Mouse (Mus musculus): ENCODE data around the gene Gm20521. TPM values are rescaled to one million over a fixed set of nuclear protein-coding genes. Genes with fewer than 3 reads are reported as not detected.

The Gm20521 gene
- not detected in 2 replicates for polyA plus RNA-seq (2012; ENCODE audit: insufficient read depth, insufficient read length, missing spikeins)

DNA sequence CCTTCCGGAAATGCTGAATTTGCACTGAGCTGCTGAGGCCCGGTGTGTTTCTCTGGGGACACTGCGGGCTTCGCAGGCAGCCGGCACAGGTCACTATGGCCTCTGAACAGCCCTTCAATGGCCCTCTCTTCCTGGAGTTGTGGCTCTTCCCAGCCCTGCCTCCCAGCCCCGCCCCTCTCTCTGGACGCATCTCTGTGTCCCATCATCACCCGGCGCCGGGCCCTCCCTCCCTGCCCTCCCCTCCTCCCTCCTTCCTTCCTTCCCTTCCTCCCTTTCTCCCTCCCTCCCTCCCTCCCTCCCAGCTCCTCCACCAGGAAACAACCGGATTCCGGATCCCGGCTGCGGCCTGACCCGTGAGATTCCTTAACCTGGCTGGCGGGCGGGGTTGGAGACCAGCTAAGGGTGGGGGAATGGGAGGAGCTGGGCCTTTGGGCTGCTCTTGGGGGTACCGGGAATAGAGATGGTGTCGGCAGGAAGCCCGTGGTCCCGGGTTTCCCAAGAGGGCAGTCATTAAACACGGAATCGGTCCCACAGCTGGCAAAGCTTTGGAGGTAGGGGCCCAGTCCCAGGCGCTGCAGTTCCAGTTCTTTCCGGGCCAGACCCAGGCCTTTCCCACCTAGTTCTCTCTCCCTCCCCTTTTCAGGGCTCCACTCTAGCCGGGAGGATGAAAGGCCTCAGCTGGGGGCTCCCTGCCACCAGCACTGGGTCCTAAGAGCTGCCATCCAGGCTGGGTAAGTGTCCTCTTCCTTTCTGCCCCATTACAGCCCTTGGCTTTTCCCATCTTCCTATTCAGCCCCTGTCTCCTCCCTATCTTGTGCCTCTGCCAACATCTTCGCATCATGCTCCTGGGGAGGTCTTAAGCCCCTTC is at the start of gene Gm20521, which contains the start of gene Bcl2l2:
Gene Gm20521 (plus strand): TSS at position 288 of the 868 bp plus-strand sequence.
Gene Bcl2l2 (plus strand): TSS at position 224 of the 868 bp plus-strand sequence.
- peak within 1 kb of the TSS; percentile 59 for H3K27ac ChIP-seq (ENCODE audit: insufficient read depth, low read depth, low read length)
- peaks cover 7% of the 10 kb centered on the region; the same call in 1 of the 2 replicates for H3K4me1 ChIP-seq (ENCODE audit: control insufficient read depth, insufficient read depth, low read length)
- peak within 1 kb of the TSS; percentile 67 for H3K4me3 ChIP-seq (ENCODE audit: insufficient read depth, low read length)
- TF ChIP-seq CTCF (IDR thresholded peaks at IDR 0.05; ENCODE audit: low read depth, low read length) (no peak), POLR2A (IDR thresholded peaks at IDR 0.05; ENCODE audit: borderline replicate concordance, low read depth, low read length) (peak; percentile 93)

GRCm38 (mm10) chr14:54843461-54843860 is 39.8 kb upstream of the Gm20521 start:
- Histone ChIP-seq H3K27ac (ENCODE audit: insufficient read depth, low read depth, low read length) (no peak overlapping the region), H3K4me1 (ENCODE audit: control insufficient read depth, insufficient read depth, low read length) (peaks cover 2% of the 10 kb centered on the region; the same call in 1 of the 2 replicates), H3K4me3 (ENCODE audit: insufficient read depth, low read length) (no peak overlapping the region)
- TF ChIP-seq POLR2A (IDR thresholded peaks at IDR 0.05; ENCODE audit: borderline replicate concordance, low read depth, low read length) (no peak), CTCF (IDR thresholded peaks at IDR 0.05; ENCODE audit: low read depth, low read length) (no peak)

GRCm38 (mm10) chr14:54855726-54856125 is 27.5 kb upstream of the Gm20521 start:
- no peak overlapping the region for H3K4me3 ChIP-seq (ENCODE audit: insufficient read depth, low read length)
- TF ChIP-seq POLR2A (IDR thresholded peaks at IDR 0.05; ENCODE audit: borderline replicate concordance, low read depth, low read length), result no peak
- no peak for TF ChIP-seq CTCF (IDR thresholded peaks at IDR 0.05; ENCODE audit: low read depth, low read length)
- H3K27ac ChIP-seq (ENCODE audit: insufficient read depth, low read depth, low read length), result no peak overlapping the region
- H3K4me1 ChIP-seq (ENCODE audit: control insufficient read depth, insufficient read depth, low read length), result no peaks in the 10 kb centered on the region

- Histone ChIP-seq H3K27ac (ENCODE audit: insufficient read depth, low read depth, low read length) (no peak overlapping the region), H3K4me1 (ENCODE audit: control insufficient read depth, insufficient read depth, low read length) (no peaks in the 10 kb centered on the region), H3K4me3 (ENCODE audit: insufficient read depth, low read length) (no peak overlapping the region)
- TF ChIP-seq POLR2A (IDR thresholded peaks at IDR 0.05; ENCODE audit: borderline replicate concordance, low read depth, low read length), result no peak
- TF ChIP-seq CTCF (IDR thresholded peaks at IDR 0.05; ENCODE audit: low read depth, low read length), result no peak
These were observed 26.5 kb upstream of the Gm20521 start for GRCm38 (mm10) chr14:54856703-54857102.

DNA sequence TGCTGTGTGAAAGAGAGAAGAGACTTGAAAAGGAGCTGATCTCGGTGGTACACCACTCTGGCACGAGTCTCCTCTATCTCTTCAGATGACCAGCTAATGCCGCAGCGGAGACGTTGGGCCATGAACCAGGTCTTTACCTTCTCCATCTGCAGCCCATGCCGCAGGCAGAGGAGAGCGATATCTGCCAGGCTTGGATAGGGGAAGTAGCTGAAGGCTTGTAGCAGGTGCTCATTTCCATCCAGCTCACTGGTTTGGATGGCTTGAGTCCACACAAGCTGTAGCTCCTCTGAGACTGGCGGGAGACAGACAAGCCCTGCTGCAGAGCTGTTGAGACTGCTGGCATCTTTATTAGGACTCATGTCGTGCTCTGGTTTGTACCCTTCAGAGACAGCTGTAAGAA is 25.4 kb upstream of the Gm20521 start:
- H3K27ac ChIP-seq (ENCODE audit: insufficient read depth, low read depth, low read length), result no peak overlapping the region
- H3K4me3 ChIP-seq (ENCODE audit: insufficient read depth, low read length), result no peak overlapping the region
- H3K4me1 ChIP-seq (ENCODE audit: control insufficient read depth, insufficient read depth, low read length), result no peaks in the 10 kb centered on the region
- TF ChIP-seq CTCF (IDR thresholded peaks at IDR 0.05; ENCODE audit: low read depth, low read length) (no peak), POLR2A (IDR thresholded peaks at IDR 0.05; ENCODE audit: borderline replicate concordance, low read depth, low read length) (no peak)

DNA sequence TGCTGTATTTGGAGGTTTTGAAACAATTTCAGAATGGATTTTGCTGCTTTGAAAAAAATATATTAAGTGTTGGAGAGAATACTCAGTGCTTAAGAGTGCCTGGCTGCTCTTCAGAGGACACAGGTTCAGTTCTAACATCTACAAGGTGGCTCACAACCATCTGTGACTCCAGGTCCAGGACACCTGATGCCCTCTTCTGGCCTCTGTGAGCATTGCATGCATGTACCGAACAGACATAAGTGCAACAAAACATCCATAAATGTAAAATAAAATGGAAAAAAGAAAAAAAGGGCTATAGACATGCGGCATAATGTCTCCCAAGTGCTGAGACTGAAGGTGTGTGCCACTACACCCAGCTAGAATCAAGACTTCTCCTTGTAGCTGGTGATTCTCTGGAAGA is 22.7 kb upstream of the Gm20521 start:
- Histone ChIP-seq H3K4me1 (ENCODE audit: control insufficient read depth, insufficient read depth, low read length) (peaks cover 2% of the 10 kb centered on the region; the same call in 1 of the 2 replicates), H3K27ac (ENCODE audit: insufficient read depth, low read depth, low read length) (no peak overlapping the region), H3K4me3 (ENCODE audit: insufficient read depth, low read length) (no peak overlapping the region)
- peak; percentile 23; the same call in 1 of the 2 replicates for TF ChIP-seq CTCF (IDR thresholded peaks at IDR 0.05; ENCODE audit: low read depth, low read length)
- TF ChIP-seq POLR2A (IDR thresholded peaks at IDR 0.05; ENCODE audit: borderline replicate concordance, low read depth, low read length), result no peak

GRCm38 (mm10) chr14:54863501-54864312 is 19.5 kb upstream of the Gm20521 start:
- peak overlapping the region; percentile 20 for H3K27ac ChIP-seq (ENCODE audit: insufficient read depth, low read depth, low read length)

DNA sequence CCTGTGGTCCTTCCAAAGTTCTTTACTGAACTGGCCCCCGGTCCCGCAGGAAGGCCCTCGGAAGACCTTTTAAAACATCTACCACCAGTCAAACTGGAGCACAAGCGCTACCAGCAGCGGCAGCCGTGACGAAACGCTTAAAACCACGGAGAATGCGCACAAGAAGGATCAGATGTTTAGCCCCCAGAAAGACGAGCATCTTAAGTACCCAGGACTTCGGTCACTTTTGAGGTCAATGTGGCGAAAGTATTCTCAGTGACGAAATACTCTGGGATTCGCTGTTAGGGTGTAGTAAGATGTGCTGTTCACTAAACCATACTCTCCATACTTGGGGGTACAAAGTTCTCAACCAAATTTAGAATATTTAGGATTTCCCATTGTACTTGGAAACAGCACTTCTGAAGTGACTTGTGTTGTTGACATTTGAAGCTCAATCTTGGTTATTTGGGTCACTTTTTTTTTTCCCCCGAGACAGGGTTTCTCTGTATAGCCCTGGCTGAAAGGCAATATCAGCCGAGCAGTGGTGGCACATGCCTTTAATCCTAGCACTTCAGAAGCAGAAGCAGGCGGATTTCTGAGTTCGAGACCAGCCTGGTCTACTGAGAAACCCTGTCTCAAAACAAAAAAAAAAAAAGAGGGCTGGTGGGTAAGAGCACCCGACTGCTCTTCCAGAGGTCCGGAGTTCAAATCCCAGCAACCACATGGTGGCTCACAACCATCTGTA is 18.8 kb upstream of the Gm20521 start:
- Histone ChIP-seq H3K27ac (ENCODE audit: insufficient read depth, low read depth, low read length) (no peak overlapping the region), H3K4me1 (ENCODE audit: control insufficient read depth, insufficient read depth, low read length) (peaks cover 6% of the 10 kb centered on the region), H3K4me3 (ENCODE audit: insufficient read depth, low read length) (peak overlapping the region; percentile 70)
- TF ChIP-seq CTCF (IDR thresholded peaks at IDR 0.05; ENCODE audit: low read depth, low read length) (no peak), POLR2A (IDR thresholded peaks at IDR 0.05; ENCODE audit: borderline replicate concordance, low read depth, low read length) (no peak)

More at GRCm38 (mm10) chr14:54863501-54864312, 19.5 kb upstream of the Gm20521 start:
- TF ChIP-seq CTCF (IDR thresholded peaks at IDR 0.05; ENCODE audit: low read depth, low read length) (no peak), POLR2A (IDR thresholded peaks at IDR 0.05; ENCODE audit: borderline replicate concordance, low read depth, low read length) (no peak)
- Histone ChIP-seq H3K4me1 (ENCODE audit: control insufficient read depth, insufficient read depth, low read length) (peaks cover 5% of the 10 kb centered on the region), H3K4me3 (ENCODE audit: insufficient read depth, low read length) (peak overlapping the region; percentile 70)

GRCm38 (mm10) chr14:54865626-54866025 is 17.6 kb upstream of the Gm20521 start:
- TF ChIP-seq POLR2A (IDR thresholded peaks at IDR 0.05; ENCODE audit: borderline replicate concordance, low read depth, low read length) (no peak), CTCF (IDR thresholded peaks at IDR 0.05; ENCODE audit: low read depth, low read length) (no peak)
- H3K4me1 ChIP-seq (ENCODE audit: control insufficient read depth, insufficient read depth, low read length), result peaks cover 6% of the 10 kb centered on the region
- no peak overlapping the region for H3K4me3 ChIP-seq (ENCODE audit: insufficient read depth, low read length)
- no peak overlapping the region for H3K27ac ChIP-seq (ENCODE audit: insufficient read depth, low read depth, low read length)
